Mouse (Mus musculus): ENCODE measurements around the gene Brinp1. TPM values are rescaled to one million over a fixed set of nuclear protein-coding genes. Genes with fewer than 3 reads are reported as not detected.

Gene Brinp1
- polyA plus RNA-seq, 1 experiment from 2014 or later, result 34.0 TPM

DNA sequence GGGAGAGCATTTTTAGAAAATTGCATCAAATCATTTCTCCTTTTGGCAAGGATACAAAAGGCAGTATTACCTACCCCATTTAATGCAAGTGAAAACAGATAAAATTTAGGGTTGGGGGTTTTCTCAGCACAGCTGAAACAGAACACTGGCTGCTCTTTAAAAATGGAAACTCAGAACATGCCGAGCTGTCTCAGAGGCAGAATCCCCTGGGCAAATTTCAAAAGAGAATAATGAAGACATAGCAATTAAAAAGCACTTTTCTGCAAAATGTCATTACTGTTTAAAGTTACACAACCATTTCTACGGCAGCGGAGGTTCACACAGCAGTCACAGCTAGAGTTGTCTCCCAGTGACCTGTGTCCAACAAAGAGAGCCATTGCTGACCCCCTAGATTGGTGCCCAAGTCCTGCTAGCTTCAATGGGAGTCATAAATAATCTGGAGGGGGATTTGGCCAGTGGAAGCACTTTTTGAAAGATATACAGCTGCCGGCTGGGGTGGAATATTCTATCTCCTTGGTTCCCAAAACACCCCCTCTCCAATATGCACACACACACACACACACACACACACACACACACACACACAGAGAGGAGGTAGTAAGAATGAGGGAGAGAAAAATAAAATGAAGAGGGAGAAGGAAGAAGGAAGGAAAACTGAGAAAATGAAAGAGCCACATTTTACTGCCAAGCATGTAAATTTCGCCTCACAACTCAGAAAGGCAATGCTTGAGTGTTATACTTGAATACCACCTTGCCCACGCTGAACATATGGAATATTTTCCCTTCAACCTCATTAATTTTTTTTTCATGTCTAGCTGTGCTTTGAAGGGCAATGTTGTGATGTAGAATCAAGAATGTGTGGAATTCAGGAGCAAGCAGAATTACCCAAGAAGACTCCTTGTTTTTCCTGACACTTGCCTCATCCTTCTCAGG is 152.0 kb downstream of the Brinp1 start:
- Histone ChIP-seq H3K9me3 (no peaks in the 10 kb centered on the region), H3K4me3 (no peak overlapping the region), H3K27me3 (no peaks in the 10 kb centered on the region), H3K27ac (replicated peaks) (no peak overlapping the region), H3K4me2 (replicated peaks) (no peak overlapping the region), H3K9ac (replicated peaks) (no peak overlapping the region), H3K4me1 (no peaks in the 10 kb centered on the region), H3K36me3 (no peaks in the 10 kb centered on the region)
- no peak for ATAC-seq (replicated peaks)
- 79% methylated on average over 6 of the region's 6 CpGs for WGBS

- no peak for ATAC-seq (replicated peaks)
- Histone ChIP-seq H3K9me3 (no peaks in the 10 kb centered on the region), H3K36me3 (no peaks in the 10 kb centered on the region), H3K27me3 (no peaks in the 10 kb centered on the region), H3K4me3 (no peak overlapping the region), H3K27ac (replicated peaks) (no peak overlapping the region), H3K4me2 (replicated peaks) (no peak overlapping the region), H3K4me1 (no peaks in the 10 kb centered on the region), H3K9ac (replicated peaks) (no peak overlapping the region)
- 89% methylated on average over 5 of the region's 5 CpGs for WGBS
These were observed 164.2 kb downstream of the Brinp1 start for GRCm38 (mm10) chr4:68790003-68790402.

DNA sequence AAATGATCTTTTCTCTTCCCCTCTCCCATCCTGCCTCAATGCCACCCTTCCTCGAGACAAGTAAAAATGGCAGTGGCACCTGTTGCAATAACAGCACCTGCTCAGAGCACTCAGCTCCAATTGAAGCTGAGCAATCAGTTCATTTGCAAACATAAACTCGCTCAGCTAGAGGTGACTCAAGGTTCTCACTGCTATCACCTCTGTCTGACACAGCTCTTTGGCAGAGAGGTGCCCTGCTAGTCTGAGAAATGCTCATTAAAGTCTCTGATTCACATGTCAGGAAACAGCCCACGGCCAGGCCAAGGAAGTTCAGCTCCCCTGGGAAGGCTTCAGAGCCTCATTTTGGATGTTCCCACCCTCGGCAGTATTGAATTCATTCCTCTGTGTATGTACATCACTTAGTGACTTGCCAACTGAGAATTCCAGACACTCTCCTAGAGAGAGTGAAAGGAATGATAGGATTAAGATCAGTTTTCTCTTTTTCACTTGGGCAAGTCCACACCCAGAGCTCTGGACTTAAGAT is 165.7 kb downstream of the Brinp1 start:
- Histone ChIP-seq H3K4me2 (replicated peaks) (no peak overlapping the region), H3K4me1 (no peaks in the 10 kb centered on the region), H3K4me3 (no peak overlapping the region), H3K9ac (replicated peaks) (no peak overlapping the region), H3K27me3 (no peaks in the 10 kb centered on the region), H3K27ac (replicated peaks) (no peak overlapping the region), H3K36me3 (no peaks in the 10 kb centered on the region), H3K9me3 (no peaks in the 10 kb centered on the region)
- 70% methylated on average over 4 of the region's 4 CpGs for WGBS
- ATAC-seq (replicated peaks), result no peak

- Histone ChIP-seq H3K4me2 (replicated peaks) (no peak overlapping the region), H3K9me3 (no peaks in the 10 kb centered on the region), H3K36me3 (no peaks in the 10 kb centered on the region), H3K9ac (replicated peaks) (no peak overlapping the region), H3K27ac (replicated peaks) (no peak overlapping the region), H3K4me3 (no peak overlapping the region), H3K4me1 (no peaks in the 10 kb centered on the region), H3K27me3 (no peaks in the 10 kb centered on the region)
- 78% methylated on average over 2 of the region's 2 CpGs for WGBS
- no peak for ATAC-seq (replicated peaks)
These were observed 166.6 kb downstream of the Brinp1 start for GRCm38 (mm10) chr4:68787642-68788041.

DNA sequence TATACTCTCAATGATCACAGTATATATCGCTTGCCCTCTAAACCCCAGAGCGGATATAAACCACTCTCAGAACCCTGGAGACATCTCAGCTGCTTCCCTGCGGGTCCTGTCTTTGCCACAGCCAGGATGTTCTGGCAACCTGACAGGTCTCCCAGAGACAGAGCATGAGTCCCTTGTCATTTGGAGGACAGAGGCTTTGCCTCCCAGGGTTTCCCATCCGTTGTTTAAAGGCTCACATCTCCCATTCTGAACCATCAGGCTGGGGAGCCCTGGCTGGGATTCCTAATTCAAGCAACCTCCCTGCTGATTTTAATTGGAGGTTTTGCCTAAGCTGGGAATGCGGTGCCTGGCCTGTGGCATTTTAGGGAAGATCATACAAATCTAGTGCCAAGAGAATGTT is 185.9 kb downstream of the Brinp1 start:
- Histone ChIP-seq H3K9ac (replicated peaks) (no peak overlapping the region), H3K36me3 (no peaks in the 10 kb centered on the region), H3K4me3 (no peak overlapping the region), H3K27ac (replicated peaks) (peak overlapping the region; percentile 28; the same call in 1 of the 2 replicates), H3K27me3 (no peaks in the 10 kb centered on the region), H3K9me3 (no peaks in the 10 kb centered on the region), H3K4me1 (peaks cover 19% of the 10 kb centered on the region), H3K4me2 (replicated peaks) (no peak overlapping the region)
- peak; percentile 54 for ATAC-seq (replicated peaks)
- whole genome bisulfite sequencing, result 21% methylated on average over 5 of the region's 5 CpGs

DNA sequence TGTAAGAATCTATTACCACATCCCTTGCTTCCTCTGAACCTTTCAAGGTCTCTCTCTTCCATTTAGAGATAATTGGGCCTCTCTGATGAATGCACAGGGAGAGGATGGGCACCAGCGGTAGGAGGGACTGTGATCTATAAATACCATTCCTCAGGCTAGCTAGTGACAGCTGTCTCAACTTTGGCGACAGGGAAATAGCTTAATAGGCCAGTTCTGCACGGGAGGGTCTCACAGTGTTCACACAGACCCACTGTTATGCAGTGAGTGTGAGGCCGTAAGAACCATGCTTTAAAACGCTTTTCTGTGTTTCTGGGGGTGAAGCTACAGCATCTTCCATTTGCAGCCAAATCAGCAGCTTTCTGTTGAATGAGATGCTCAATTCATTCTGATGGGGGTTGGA is 186.8 kb downstream of the Brinp1 start:
- Histone ChIP-seq H3K27me3 (no peaks in the 10 kb centered on the region), H3K4me2 (replicated peaks) (no peak overlapping the region), H3K9me3 (no peaks in the 10 kb centered on the region), H3K4me1 (peaks cover 19% of the 10 kb centered on the region), H3K36me3 (no peaks in the 10 kb centered on the region), H3K27ac (replicated peaks) (0 out of 2 replicates have a peak overlapping the region, but pooled peaks have one; percentile 28), H3K4me3 (no peak overlapping the region), H3K9ac (replicated peaks) (no peak overlapping the region)
- WGBS, result 22% methylated on average over 5 of the region's 5 CpGs
- ATAC-seq (replicated peaks), result peak; percentile 60

DNA sequence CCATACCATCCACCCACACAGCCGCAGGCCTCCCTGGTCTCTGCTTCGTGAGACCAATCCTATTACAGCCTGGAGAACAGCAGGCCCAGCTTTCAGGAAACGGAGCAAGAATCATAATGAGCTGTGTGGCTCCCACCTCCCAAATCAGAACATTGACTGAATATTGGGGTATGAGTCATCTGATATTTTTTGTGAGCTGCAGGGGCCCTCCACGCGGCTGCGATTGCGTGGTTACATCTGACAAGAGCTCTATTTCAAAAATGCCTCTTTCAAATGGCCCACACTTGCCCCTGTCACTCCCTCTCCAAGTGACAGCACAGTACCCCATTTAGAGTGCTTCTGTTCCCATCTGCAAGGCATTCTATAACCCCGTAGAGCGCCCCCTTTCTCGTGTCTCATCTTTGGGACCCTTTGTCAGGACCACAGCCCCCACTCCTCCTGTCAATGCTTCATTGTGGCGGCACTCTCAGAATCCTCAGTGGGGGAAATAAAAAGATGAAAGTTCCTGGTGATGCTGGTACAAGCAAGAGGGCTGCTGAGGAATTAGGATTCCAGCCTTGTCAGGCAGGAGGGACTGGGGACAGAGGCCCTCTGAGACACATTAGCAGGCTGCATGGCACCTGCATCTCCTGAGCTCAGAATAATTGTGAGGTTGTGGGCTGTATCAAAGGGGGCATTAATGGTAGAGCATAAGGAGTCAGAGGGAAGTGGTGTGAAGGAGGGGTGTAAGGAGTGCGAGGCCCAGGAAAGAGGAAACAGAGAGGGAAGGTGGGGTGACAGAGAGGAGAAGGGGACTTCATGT is 188.2 kb downstream of the Brinp1 start:
- no peaks in the 10 kb centered on the region for H3K9me3 ChIP-seq
- H3K4me3 ChIP-seq, result no peak overlapping the region
- ATAC-seq (replicated peaks), result peak; percentile 45
- H3K4me1 ChIP-seq, result peaks cover 19% of the 10 kb centered on the region
- H3K36me3 ChIP-seq, result peaks cover 4% of the 10 kb centered on the region
- no peak overlapping the region for H3K4me2 ChIP-seq (replicated peaks)
- WGBS, result 49% methylated on average over 12 of the region's 12 CpGs
- 0 out of 2 replicates have a peak overlapping the region, but pooled peaks have one; percentile 19 for H3K27ac ChIP-seq (replicated peaks)
- H3K27me3 ChIP-seq, result no peaks in the 10 kb centered on the region
- H3K9ac ChIP-seq (replicated peaks), result no peak overlapping the region

GRCm38 (mm10) chr4:68764937-68765336 is 189.3 kb downstream of the Brinp1 start:
- Histone ChIP-seq H3K9me3 (no peaks in the 10 kb centered on the region), H3K36me3 (peaks cover 4% of the 10 kb centered on the region), H3K4me3 (no peak overlapping the region), H3K4me1 (peaks cover 19% of the 10 kb centered on the region), H3K27me3 (no peaks in the 10 kb centered on the region), H3K9ac (replicated peaks) (no peak overlapping the region), H3K4me2 (replicated peaks) (no peak overlapping the region), H3K27ac (replicated peaks) (no peak overlapping the region)
- no peak for ATAC-seq (replicated peaks)
- WGBS, result 88% methylated on average over 2 of the region's 2 CpGs

DNA sequence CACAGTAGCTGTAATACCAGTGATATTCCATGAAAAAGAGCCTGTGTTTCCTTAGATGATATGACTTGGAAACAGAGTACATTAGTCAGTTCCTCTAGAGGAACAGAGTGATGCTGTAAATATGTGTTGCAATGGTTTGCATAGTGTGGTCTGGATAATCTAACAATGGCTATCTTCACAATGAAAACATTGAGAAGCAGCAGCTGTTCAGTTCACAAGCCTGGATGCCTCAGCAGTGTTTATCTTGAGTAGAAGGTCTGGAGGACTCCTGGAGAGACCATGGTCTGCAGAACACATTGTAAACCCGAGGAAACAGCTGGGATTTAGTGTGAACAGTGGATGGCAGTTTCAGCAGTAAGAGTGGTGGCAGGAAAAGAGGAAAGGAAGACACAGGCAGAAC is 233.2 kb downstream of the Brinp1 start:
- Histone ChIP-seq H3K4me3 (no peak overlapping the region), H3K27ac (replicated peaks) (no peak overlapping the region), H3K9me3 (no peaks in the 10 kb centered on the region), H3K4me1 (no peaks in the 10 kb centered on the region), H3K9ac (replicated peaks) (no peak overlapping the region), H3K36me3 (no peaks in the 10 kb centered on the region), H3K27me3 (no peaks in the 10 kb centered on the region), H3K4me2 (replicated peaks) (no peak overlapping the region)
- 23% methylated on average over 1 of the region's 1 CpGs for WGBS
- no peak for ATAC-seq (replicated peaks)

All from forebrain, embryonic 15.5 days (tissue).